Mouse (Mus musculus) CD4-positive, CD25-positive, alpha-beta regulatory T cell, adult 9 weeks (primary cell): ENCODE data around the gene Srcin1. TPM values are rescaled to one million over a fixed set of nuclear protein-coding genes. Genes with fewer than 3 reads are reported as not detected.

Experiments
- polyA plus RNA-seq: library from polyadenylated mRNA; unstranded; fragments of 100-300 nt; shearing (Covaris generic); gene quantifications from one replicate; pipeline ENCODE4 v1.2.1, GENCODE M21; 2017

The Srcin1 gene
- polyA plus RNA-seq, result not detected

GRCm38 (mm10) chr11:97576136-97576906, at the start of gene Srcin1:
Srcin1 (minus strand) TSS chr11:97576186.

GRCm38 (mm10) chr11:97499865-97500719, 75.9 kb downstream of the Srcin1 start, which contains the start of gene 4933428G20Rik:
4933428G20Rik (minus strand) TSS chr11:97500340.

Other genes starting within 250 kb of the Srcin1 start
- gene Gpr179, start 224.1 kb downstream of the Srcin1 start, polyA plus RNA-seq, result 0.24 TPM
- 1.2 TPM for gene Socs7, start 213.6 kb downstream of the Srcin1 start, polyA plus RNA-seq
- gene Arhgap23, start 160.7 kb downstream of the Srcin1 start, polyA plus RNA-seq, result not detected
- gene 4933428G20Rik, start 75.8 kb downstream of the Srcin1 start, polyA plus RNA-seq, result not detected
- gene Epop, start 53.5 kb upstream of the Srcin1 start, polyA plus RNA-seq, result 0.73 TPM
- 10.3 TPM for gene Mllt6, start 87.2 kb upstream of the Srcin1 start, polyA plus RNA-seq
- 93.6 TPM for gene Cisd3, start 109.6 kb upstream of the Srcin1 start, polyA plus RNA-seq
- 1.8 TPM for gene Pcgf2, start 124.3 kb upstream of the Srcin1 start, polyA plus RNA-seq
- gene Psmb3, start 127.2 kb upstream of the Srcin1 start, polyA plus RNA-seq, result 537 TPM
- gene Pip4k2b, start 168.5 kb upstream of the Srcin1 start, polyA plus RNA-seq, result 2.0 TPM
- 32.5 TPM for gene Cwc25, start 190.4 kb upstream of the Srcin1 start, polyA plus RNA-seq
- not detected for gene 1700001P01Rik, start 199.7 kb upstream of the Srcin1 start, polyA plus RNA-seq
- 695 TPM for gene Rpl23, start 206.3 kb upstream of the Srcin1 start, polyA plus RNA-seq
- 240 TPM for gene Lasp1, start 222.8 kb upstream of the Srcin1 start, polyA plus RNA-seq